25 mouse cellular contexts compared by ENCODE assay signal in the genomic region with DNA sequence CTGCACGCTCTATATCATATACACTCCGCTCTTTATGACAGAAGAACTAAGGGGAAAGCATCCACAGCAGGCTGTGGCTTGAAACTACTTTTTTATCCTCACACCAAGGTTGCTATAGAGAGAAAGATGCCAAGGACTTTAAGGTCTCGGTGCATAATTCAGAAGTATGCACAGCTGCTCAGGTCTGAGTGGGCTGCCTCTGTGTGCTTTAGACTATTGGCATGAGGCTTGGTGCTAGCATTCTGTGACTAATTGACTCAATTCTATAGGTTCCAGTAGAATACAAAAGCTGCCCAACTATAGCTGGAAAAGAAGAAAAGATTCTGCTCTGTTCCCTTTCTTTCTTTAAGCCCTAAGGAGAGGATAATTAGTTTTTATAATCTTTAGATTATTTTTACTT.
DNase-seq lines count a peak whose midpoint lies in the region; ATAC-seq lines count a peak whose summit lies in the region.
"Had no signal": no experiment of that assay in that cellular context is flagged by ENCODE, and none has a peak within 500 bp of the region (broad histone marks: within the 10 kb centered on the region; RNA-seq: fewer than 3 reads in every experiment).

No protein-coding gene starts in this region.

- 31% methylated on average over 3 of the region's 3 CpGs for WGBS in forebrain, embryonic 14.5 days
- 39% methylated on average over 3 of the region's 3 CpGs for WGBS in forebrain, embryonic 12.5 days

- no peaks in the 10 kb centered on the region for H3K27me3 ChIP-seq in forebrain, embryonic 14.5 days (replicated peaks; ENCODE audit: control insufficient read depth, insufficient read depth, low read length)
- no peaks in the 10 kb centered on the region for H3K27me3 ChIP-seq in forebrain, embryonic 12.5 days
- H3K27me3 ChIP-seq: hindbrain, embryonic 15.5 days; liver, embryonic 15.5 days; lung, embryonic 15.5 days; megakaryocyte, embryonic 14.5 days; stomach, embryonic 15.5 days had no signal

- ATAC-seq in forebrain, embryonic 14.5 days, result no peak
- no peak for ATAC-seq in forebrain, embryonic 12.5 days (ENCODE audit: low FRiP score)
- no peak for ATAC-seq in granulocyte monocyte progenitor cell, adult 5-6 weeks (replicated peaks; ENCODE audit: poor library complexity, severe bottlenecking)

- DNase-seq in forebrain, embryonic 14.5 days (ENCODE audit: low spot score), result peak; percentile 4
- peak; percentile 19 to 23 for DNase-seq in left cerebral cortex, postnatal 36 days (ENCODE audit: low spot score in 2 of 2)
- no peak for DNase-seq in left cerebral cortex, postnatal 4 days
- DNase-seq in right cerebral cortex, postnatal 25 days, result peak; percentile 14
- DNase-seq in right cerebral cortex, postnatal 4 days, result no peak
- DNase-seq in thymus, postnatal 25 days, result no peak
- DNase-seq: adrenal gland, postnatal 25 days; cerebellum, adult 11 months; cerebellum, postnatal 10 days; gastrocnemius, adult 2 months; kidney, adult 2 months; layer of hippocampus, adult 9-11 months; liver; lung, postnatal 36 days; thymus, adult 18-20 months; thymus, postnatal 4 days had no signal

- no peak overlapping the region for H3K27ac ChIP-seq in forebrain, embryonic 14.5 days (ENCODE audit: low read depth, low read length)
- no peak overlapping the region for H3K27ac ChIP-seq in forebrain, embryonic 12.5 days
- H3K27ac ChIP-seq: gastrocnemius, adult 2 months; hindbrain, embryonic 15.5 days; kidney, postnatal 0 days; liver, embryonic 15.5 days; lung, embryonic 15.5 days; stomach, embryonic 15.5 days had no signal

- no peaks in the 10 kb centered on the region for H3K4me1 ChIP-seq in forebrain, embryonic 14.5 days (ENCODE audit: control insufficient read depth, insufficient read depth, low read length)
- no peaks in the 10 kb centered on the region for H3K4me1 ChIP-seq in forebrain, embryonic 12.5 days
- H3K4me1 ChIP-seq: hindbrain, embryonic 15.5 days; liver, embryonic 15.5 days; lung, embryonic 15.5 days; megakaryocyte, embryonic 14.5 days; stomach, embryonic 15.5 days had no signal

- no peaks in the 10 kb centered on the region for H3K36me3 ChIP-seq in forebrain, embryonic 14.5 days (ENCODE audit: control insufficient read depth, insufficient read depth, low read length)
- no peaks in the 10 kb centered on the region for H3K36me3 ChIP-seq in forebrain, embryonic 12.5 days (replicated peaks)
- H3K36me3 ChIP-seq: hindbrain, embryonic 15.5 days; liver, embryonic 15.5 days; lung, embryonic 15.5 days; stomach, embryonic 15.5 days had no signal

- intact Hi-C loops in left cerebral cortex, postnatal 36 days (cut with DNase I), result no loop called here
- intact Hi-C loops in left cerebral cortex, postnatal 4 days (cut with DNase I), result no loop called here

- no peak overlapping the region for H3K4me2 ChIP-seq in forebrain, embryonic 14.5 days (ENCODE audit: low read length)
- H3K4me2 ChIP-seq in forebrain, embryonic 12.5 days, result no peak overlapping the region
- H3K4me2 ChIP-seq: heart, embryonic 11.5 days; hindbrain, embryonic 15.5 days; liver, embryonic 15.5 days; lung, embryonic 15.5 days; stomach, embryonic 15.5 days had no signal

- H3K9me3 ChIP-seq in forebrain, embryonic 14.5 days (replicated peaks; ENCODE audit: control insufficient read depth, low read length), result peaks cover 3% of the 10 kb centered on the region; the same call in 1 of the 2 replicates
- H3K9me3 ChIP-seq in forebrain, embryonic 12.5 days, result no peaks in the 10 kb centered on the region
- H3K9me3 ChIP-seq: hindbrain, embryonic 15.5 days; liver, embryonic 15.5 days; lung, embryonic 15.5 days; stomach, embryonic 15.5 days had no signal

- H3K9ac ChIP-seq in forebrain, embryonic 14.5 days (ENCODE audit: low read length), result no peak overlapping the region
- no peak overlapping the region for H3K9ac ChIP-seq in forebrain, embryonic 12.5 days
- H3K9ac ChIP-seq: hindbrain, embryonic 15.5 days; liver, embryonic 15.5 days; lung, embryonic 15.5 days; stomach, embryonic 15.5 days had no signal

- H3K4me3 ChIP-seq in forebrain, embryonic 14.5 days (ENCODE audit: low read depth, low read length), result no peak overlapping the region
- H3K4me3 ChIP-seq in forebrain, embryonic 12.5 days (replicated peaks), result no peak overlapping the region
- H3K4me3 ChIP-seq: gastrocnemius, adult 2 months; hindbrain, embryonic 15.5 days; liver, embryonic 15.5 days; lung, embryonic 15.5 days; megakaryocyte, embryonic 14.5 days; stomach, embryonic 15.5 days had no signal

Comparison
In these comparisons a context has a peak if more than half of its experiments do, and no peak if none do; other contexts are left out.
1. DNase-seq: peak in forebrain, embryonic 14.5 days (single experiment), left cerebral cortex, postnatal 36 days (2 of 2) and right cerebral cortex, postnatal 25 days (single experiment); none in left cerebral cortex, postnatal 4 days (single experiment), right cerebral cortex, postnatal 4 days (single experiment) and thymus, postnatal 25 days (single experiment).